Mouse (Mus musculus) embryonic facial prominence, embryonic 11.5 days (tissue): ENCODE data around the gene Gm20388. TPM values are rescaled to one million over a fixed set of nuclear protein-coding genes. Genes with fewer than 3 reads are reported as not detected.
A peak's percentile ranks its signal among the peaks of the same experiment; 100 is the strongest.
"Not testable (repeated sequence)": the region's sequence is repeated elsewhere in the genome, so short reads cannot be mapped to it uniquely, and the experiment has no call there.

Experiments used
- ATAC-seq: fragments of 200-750 bp; cut with Nextera tagmentation; replicated peaks from 2 replicates; pipeline ENCODE4 v1.8.0; 2017; ENCODE audit warnings: low read depth; ENCODE audit not compliant: insufficient number of reproducible peaks, low FRiP score, low TSS enrichment
- DNase-seq: peaks from one replicate; pipeline ENCODE4 v3.0.0-alpha.2; 2015; ENCODE audit warnings: low spot score
- H3K27ac ChIP-seq: fragments of 300-500 bp; sonication (generic); replicated peaks from 2 replicates; pipeline ENCODE4 v1.5.1; 2014; ENCODE audit warnings: mild to moderate bottlenecking, low read depth, low read length, control low read depth
- H3K27me3 ChIP-seq: fragments of 300-500 bp; sonication (generic); 2 replicates; pipeline ENCODE4 v1.6.1; 2014; ENCODE audit warnings: mild to moderate bottlenecking, low read length, moderate library complexity, mixed read lengths; ENCODE audit not compliant: control insufficient read depth, insufficient read depth
- H3K36me3 ChIP-seq: fragments of 300-500 bp; sonication (generic); replicated peaks from 2 replicates; pipeline ENCODE4 v1.6.1; 2014; ENCODE audit warnings: low read depth, mild to moderate bottlenecking, low read length, moderate library complexity, mixed read lengths; ENCODE audit not compliant: control insufficient read depth, insufficient read depth
- H3K4me1 ChIP-seq: fragments of 300-500 bp; sonication (generic); 2 replicates; pipeline ENCODE4 v1.6.1; 2014; ENCODE audit warnings: low read length, mixed read lengths; ENCODE audit not compliant: control insufficient read depth, insufficient read depth
- H3K4me2 ChIP-seq: fragments of 300-500 bp; sonication (generic); 2 replicates; pipeline ENCODE4 v1.6.1; 2014; ENCODE audit warnings: low read depth, mild to moderate bottlenecking, control low read depth, low read length, moderate library complexity
- H3K4me3 ChIP-seq: fragments of 300-500 bp; sonication (generic); 2 replicates; pipeline ENCODE4 v1.5.1; 2014; ENCODE audit warnings: low read depth, low read length, control low read depth
- H3K9ac ChIP-seq: fragments of 300-500 bp; sonication (generic); replicated peaks from 2 replicates; pipeline ENCODE4 v1.6.1; 2014; ENCODE audit warnings: mild to moderate bottlenecking, control low read depth, low read length
- H3K9me3 ChIP-seq: fragments of 300-500 bp; sonication (generic); replicated peaks from 2 replicates; pipeline ENCODE4 v1.6.1; 2016; ENCODE audit warnings: mild to moderate bottlenecking, low read length, inconsistent platforms, mixed read lengths; ENCODE audit not compliant: control insufficient read depth
- WGBS: fragments of 180-500 bp; shearing (Covaris S2); extraction: QIAGEN DNeasy Blood & Tissue Kit; methylation state at CpG from one replicate; pipeline ENCODE4 v1.1.7; 2014; 5-methylcytosine and 5-hydroxymethylcytosine counted together
- polyA plus RNA-seq: library from polyadenylated mRNA; unstranded; fragments of >200 nt; fragmentation: Nextera tagmentation; extraction: Ambion mirVana; gene quantifications from 2 replicates; pipeline ENCODE4 v1.2.1, GENCODE M21; 2014

Gm20388 gene
- polyA plus RNA-seq, 1 experiment from 2014 or later = 3.1 TPM

GRCm38 (mm10) chr8:123467476-123467875 lies 3556.8 kb downstream of the Gm20388 start:
- Histone ChIP-seq H3K4me1 (no peaks in the 10 kb centered on the region), H3K36me3 (no peaks in the 10 kb centered on the region), H3K9me3 (no peaks in the 10 kb centered on the region), H3K27ac (no peak overlapping the region), H3K27me3 (no peaks in the 10 kb centered on the region), H3K4me3 (no peak overlapping the region), H3K9ac (no peak overlapping the region), H3K4me2 (no peak overlapping the region)
- DNase-seq (no peak), ATAC-seq (no peak)
- WGBS = 80% methylated on average over 3 of the region's 3 CpGs

- H3K27me3 ChIP-seq, ATAC-seq, H3K27ac ChIP-seq, DNase-seq, H3K9me3 ChIP-seq, H3K4me2 ChIP-seq, H3K9ac ChIP-seq, H3K36me3 ChIP-seq, H3K4me3 ChIP-seq, H3K4me1 ChIP-seq: not testable (repeated sequence)
- WGBS = 68% methylated on average over 6 of the region's 6 CpGs
Observed at GRCm38 (mm10) chr8:123472991-123473390, 3562.3 kb downstream of the Gm20388 start.

- H3K36me3 ChIP-seq, H3K27me3 ChIP-seq, DNase-seq, H3K4me2 ChIP-seq, H3K9me3 ChIP-seq, ATAC-seq, H3K4me1 ChIP-seq, H3K4me3 ChIP-seq, H3K9ac ChIP-seq, H3K27ac ChIP-seq: not testable (repeated sequence)
- WGBS = 67% methylated on average over 5 of the region's 5 CpGs
Observed at GRCm38 (mm10) chr8:123474549-123474948, 3563.9 kb downstream of the Gm20388 start.

- H3K36me3 ChIP-seq = no peaks in the 10 kb centered on the region; the same call in none of the 2 replicates
- peak overlapping the region; percentile 84 for H3K4me3 ChIP-seq
- H3K27me3 ChIP-seq = no peaks in the 10 kb centered on the region
- no peaks in the 10 kb centered on the region for H3K9me3 ChIP-seq
- peak overlapping the region; percentile 92 for H3K9ac ChIP-seq
- peak; percentile 35 for DNase-seq
- 10% methylated on average over 34 of the region's 34 CpGs for WGBS
- no peaks in the 10 kb centered on the region; the same call in 1 of the 2 replicates for H3K4me1 ChIP-seq
- H3K27ac ChIP-seq = no peak overlapping the region
- peak; percentile 30; the same call in 1 of the 2 replicates for ATAC-seq
- peak overlapping the region; percentile 55 for H3K4me2 ChIP-seq
Observed at GRCm38 (mm10) chr8:123476911-123477736, 3566.5 kb downstream of the Gm20388 start.

- peak; percentile 88 for ATAC-seq
- Histone ChIP-seq H3K4me1 (no peaks in the 10 kb centered on the region; the same call in 1 of the 2 replicates), H3K27ac (peak within 1 kb of the TSS; percentile 84)
Observed at GRCm38 (mm10) chr8:123477737-123478258, 3567.2 kb downstream of the Gm20388 start, which contains the start of gene Afg3l1. Gene Afg3l1, plus strand, starts transcription at chr8:123477903.

GRCm38 (mm10) chr8:123478456-123479218 lies 3568.0 kb downstream of the Gm20388 start:
- H3K27me3 ChIP-seq = no peaks in the 10 kb centered on the region
- H3K27ac ChIP-seq = no peak overlapping the region; the same call in 1 of the 2 replicates
- ATAC-seq = no peak
- H3K36me3 ChIP-seq = no peaks in the 10 kb centered on the region; the same call in none of the 2 replicates
- WGBS = 36% methylated on average over 16 of the region's 16 CpGs
- H3K9ac ChIP-seq = peak overlapping the region; percentile 92
- DNase-seq = peak; percentile 41
- peak overlapping the region; percentile 84 for H3K4me3 ChIP-seq
- H3K4me1 ChIP-seq = no peaks in the 10 kb centered on the region; the same call in 1 of the 2 replicates
- H3K9me3 ChIP-seq = no peaks in the 10 kb centered on the region
- peak overlapping the region; percentile 76 for H3K4me2 ChIP-seq

More at GRCm38 (mm10) chr8:123477737-123478258, 3567.2 kb downstream of the Gm20388 start, which contains the start of gene Afg3l1:
- Histone ChIP-seq H3K9me3 (no peaks in the 10 kb centered on the region), H3K4me2 (peak within 1 kb of the TSS; percentile 76), H3K36me3 (no peaks in the 10 kb centered on the region; the same call in none of the 2 replicates), H3K27me3 (no peaks in the 10 kb centered on the region), H3K9ac (peak within 1 kb of the TSS; percentile 92), H3K4me3 (peak within 1 kb of the TSS; percentile 84)
- WGBS = under 1% methylated on average over 58 of the region's 58 CpGs
- DNase-seq = peak; percentile 93

- H3K36me3 ChIP-seq = peaks cover 9% of the 10 kb centered on the region
- no peak overlapping the region for H3K27ac ChIP-seq
- H3K4me2 ChIP-seq = no peak overlapping the region
- WGBS = 89% methylated on average over 7 of the region's 7 CpGs
- DNase-seq (no peak), ATAC-seq (no peak)
- no peaks in the 10 kb centered on the region for H3K27me3 ChIP-seq
- H3K9ac ChIP-seq = no peak overlapping the region
- no peak overlapping the region for H3K4me3 ChIP-seq
- H3K9me3 ChIP-seq = no peaks in the 10 kb centered on the region
- no peaks in the 10 kb centered on the region; the same call in 1 of the 2 replicates for H3K4me1 ChIP-seq
Observed at GRCm38 (mm10) chr8:123482627-123483026, 3572.0 kb downstream of the Gm20388 start.
